ENCODE assay signal across 9 mouse cellular contexts in the genomic region with DNA sequence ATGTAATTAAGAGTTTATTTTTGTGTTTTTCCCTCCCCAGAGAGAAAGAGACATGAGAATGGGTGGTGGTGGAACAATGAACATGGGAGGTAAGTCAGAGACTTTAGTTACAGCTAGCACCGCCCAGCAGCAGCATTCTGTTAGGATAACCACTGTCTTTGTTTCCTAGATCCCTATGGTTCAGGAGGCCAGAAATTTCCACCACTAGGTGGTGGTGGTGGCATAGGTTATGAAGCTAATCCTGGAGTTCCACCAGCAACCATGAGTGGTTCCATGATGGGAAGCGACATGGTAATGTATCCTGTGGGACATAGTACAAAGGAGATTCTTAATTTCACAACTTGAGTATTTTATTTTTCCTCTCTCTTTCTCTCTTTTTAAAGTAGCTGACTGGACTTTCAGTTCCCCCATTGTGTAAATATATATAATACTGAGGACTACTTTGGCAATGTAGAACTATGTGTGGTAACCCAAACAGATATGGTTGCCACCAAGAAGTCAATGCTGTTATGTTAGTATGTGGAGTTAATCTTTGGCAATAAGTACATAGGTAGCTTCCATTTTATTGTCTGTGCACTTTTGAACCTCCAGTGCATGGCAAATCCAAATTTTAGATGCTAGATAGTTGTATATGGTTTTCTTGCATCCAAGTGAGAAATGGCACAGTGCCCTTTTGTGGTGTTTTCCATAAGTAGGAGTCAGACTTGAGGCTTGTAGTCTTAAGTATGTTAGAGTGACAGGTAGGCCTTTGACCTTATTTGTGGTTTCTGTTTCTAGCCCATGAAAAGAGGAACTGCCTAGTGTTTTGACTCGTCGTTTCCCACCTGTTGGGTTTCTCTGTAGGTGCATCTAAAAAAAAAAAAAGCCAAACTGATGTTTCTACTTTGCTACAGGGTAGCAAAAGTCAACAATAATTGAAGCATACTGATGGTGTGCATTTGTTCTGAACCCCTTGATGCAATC. TPM values are rescaled to one million over a fixed set of nuclear protein-coding genes. Genes with fewer than 3 reads are reported as not detected.
DNase-seq lines count a peak whose midpoint lies in the region; ATAC-seq and TF ChIP-seq lines count a peak whose summit lies in the region.
"Had no signal": no experiment of that assay in that cellular context is flagged by ENCODE, and none has a peak within 500 bp of the region (broad histone marks: within the 10 kb centered on the region; RNA-seq: fewer than 3 reads in every experiment).

No protein-coding gene starts in this region.

- no peaks in the 10 kb centered on the region for H3K27me3 ChIP-seq in hindbrain, embryonic 11.5 days (ENCODE audit: control insufficient read depth, insufficient read depth, low read length)
- H3K27me3 ChIP-seq in hindbrain, embryonic 13.5 days, result no peaks in the 10 kb centered on the region
- H3K27me3 ChIP-seq in Patski, result no peaks in the 10 kb centered on the region
- H3K27me3 ChIP-seq in liver, adult 2 months (ENCODE audit: control insufficient read depth, insufficient read depth, low read length), result no peaks in the 10 kb centered on the region
- H3K27me3 ChIP-seq: embryonic facial prominence, embryonic 13.5 days had no signal

- peaks cover 12% of the 10 kb centered on the region; the same call in 1 of the 2 replicates for H3K79me2 ChIP-seq in liver, adult 2 months (ENCODE audit: control insufficient read depth, insufficient read depth, low read length)

- in situ Hi-C loops in Patski (cut with MboI; ENCODE audit: low pct_unique_long_range_greater_than_20kb), result no loop called here

- peak; percentile 74 for DNase-seq in hindbrain, embryonic 11.5 days (ENCODE audit: low spot score)
- peak; percentile 60 for DNase-seq in CD4-positive helper T cell, adult 2 months (ENCODE audit: low read depth, low spot score)
- DNase-seq in Patski (ENCODE audit: low read depth, low spot score), result no peak
- DNase-seq in fibroblast of lung, adult 2 months (ENCODE audit: low read depth), result peak; percentile 25
- peak; percentile 33 for DNase-seq in liver, adult 2 months (ENCODE audit: extremely low read depth, low read depth, low spot score)
- no peak for DNase-seq in urinary bladder, adult 18-20 months (ENCODE audit: low spot score in 2 of 2)
- DNase-seq in frontal cortex, postnatal 25 days (ENCODE audit: low spot score in 2 of 2), result no peak

- CTCF ChIA-PET in Patski (lab: Charles Lee), result interaction anchor here (0.6 to 2.1 kb wide), 3 partner anchors 10 to 20 kb away, joined by 3 to 5 read pairs (median 3); no protein-coding TSS in a partner anchor

- ATAC-seq in hindbrain, embryonic 11.5 days (ENCODE audit: low FRiP score), result 0 out of 2 replicates have a peak, but pooled peaks have one; percentile 35
- no peak for ATAC-seq in hindbrain, embryonic 13.5 days (ENCODE audit: low FRiP score)
- ATAC-seq in Patski, result peak; percentile 44

- no peak overlapping the region for H3K4me3 ChIP-seq in hindbrain, embryonic 11.5 days (ENCODE audit: low read depth, low read length)
- H3K4me3 ChIP-seq in hindbrain, embryonic 13.5 days, result no peak overlapping the region
- H3K4me3 ChIP-seq in liver, adult 2 months (ENCODE audit: insufficient read depth, low read depth, low read length), result no peak overlapping the region
- H3K4me3 ChIP-seq: embryonic facial prominence, embryonic 13.5 days had no signal

- H3K4me2 ChIP-seq in hindbrain, embryonic 11.5 days (replicated peaks; ENCODE audit: low read depth, low read length), result no peak overlapping the region
- H3K4me2 ChIP-seq in hindbrain, embryonic 13.5 days, result no peak overlapping the region

- H3K36me3 ChIP-seq in hindbrain, embryonic 11.5 days (ENCODE audit: control insufficient read depth, insufficient read depth, low read length), result peaks cover 17% of the 10 kb centered on the region
- peaks cover 75% of the 10 kb centered on the region for H3K36me3 ChIP-seq in hindbrain, embryonic 13.5 days
- H3K36me3 ChIP-seq in liver, adult 2 months (ENCODE audit: control insufficient read depth, insufficient read depth, low read length), result peaks cover 73% of the 10 kb centered on the region

- TF ChIP-seq POLR2A in liver, adult 2 months (IDR thresholded peaks at IDR 0.05; ENCODE audit: extremely low read depth, insufficient read depth, low read length), result no peak

- 84% methylated on average over 4 of the region's 4 CpGs for WGBS in hindbrain, embryonic 11.5 days
- 73% methylated on average over 4 of the region's 4 CpGs for WGBS in hindbrain, embryonic 13.5 days
- WGBS in liver, adult 2 months, result 64% methylated on average over 4 of the region's 4 CpGs

- H3K4me1 ChIP-seq in hindbrain, embryonic 11.5 days (replicated peaks; ENCODE audit: control insufficient read depth, insufficient read depth, low read length), result 0 out of 2 replicates have a peak, but pooled peaks cover 6% of the 10 kb centered on the region
- H3K4me1 ChIP-seq in hindbrain, embryonic 13.5 days (replicated peaks), result peaks cover 44% of the 10 kb centered on the region
- H3K4me1 ChIP-seq in liver, adult 2 months (ENCODE audit: control insufficient read depth, insufficient read depth, low read length), result peaks cover 13% of the 10 kb centered on the region

- peak; percentile 62 for TF ChIP-seq CTCF in Patski (IDR thresholded peaks at IDR 0.05)
- peak; percentile 30 for TF ChIP-seq CTCF in liver, adult 2 months (IDR thresholded peaks at IDR 0.05; ENCODE audit: low read depth, low read length)

- no peaks in the 10 kb centered on the region for H3K9me3 ChIP-seq in hindbrain, embryonic 11.5 days (ENCODE audit: control insufficient read depth, low read length)
- H3K9me3 ChIP-seq in hindbrain, embryonic 13.5 days, result no peaks in the 10 kb centered on the region
- H3K9me3 ChIP-seq: embryonic facial prominence, embryonic 13.5 days had no signal

- no peak overlapping the region for H3K27ac ChIP-seq in hindbrain, embryonic 11.5 days (ENCODE audit: low read depth, low read length)
- H3K27ac ChIP-seq in hindbrain, embryonic 13.5 days, result no peak overlapping the region
- no peak overlapping the region for H3K27ac ChIP-seq in liver, adult 2 months (replicated peaks; ENCODE audit: insufficient read depth, low read depth, low read length)
- H3K27ac ChIP-seq: embryonic facial prominence, embryonic 13.5 days had no signal

- H3K9ac ChIP-seq in hindbrain, embryonic 11.5 days (ENCODE audit: low read depth, low read length), result no peak overlapping the region
- no peak overlapping the region for H3K9ac ChIP-seq in hindbrain, embryonic 13.5 days
- no peak overlapping the region for H3K9ac ChIP-seq in liver, adult 2 months (ENCODE audit: low read depth, low read length)
- H3K9ac ChIP-seq: embryonic facial prominence, embryonic 13.5 days had no signal

- POLR2A ChIA-PET in Patski (lab: Charles Lee), result no interaction called here

RNA-seq across cellular contexts. Expression of a gene that starts 6.4 kb away (rescaled TPM):
- polyA plus RNA-seq in hindbrain, embryonic 11.5 days (2014; fragmentation: Nextera tagmentation; extraction: Ambion mirVana), result 170 and 176 TPM in 2 replicates
- 89.3 and 89.9 TPM in 2 replicates for polyA plus RNA-seq in hindbrain, embryonic 13.5 days (2015; fragmentation: Nextera tagmentation; extraction: Ambion mirVana)
- 312 TPM for polyA plus RNA-seq in Patski (2021)
- 49.3 and 50.9 TPM in 2 replicates for total RNA-seq in liver, adult 2 months (2014; rRNA removed)
- polyA plus RNA-seq in liver, adult 2 months (2012; rRNA removed), result 11.1 and 12.6 TPM in 2 replicates

RNA-seq across cellular contexts. Expression of a gene that starts 33.4 kb away (rescaled TPM):
- polyA plus RNA-seq in hindbrain, embryonic 11.5 days (2014; fragmentation: Nextera tagmentation; extraction: Ambion mirVana), result 25.2 and 37.1 TPM in 2 replicates
- 21.2 and 24.4 TPM in 2 replicates for polyA plus RNA-seq in hindbrain, embryonic 13.5 days (2015; fragmentation: Nextera tagmentation; extraction: Ambion mirVana)
- 5.7 TPM for polyA plus RNA-seq in Patski (2021)
- total RNA-seq in liver, adult 2 months (2014; rRNA removed), result 3.4 and 5.0 TPM in 2 replicates
- 0.62 and 0.81 TPM in 2 replicates for polyA plus RNA-seq in liver, adult 2 months (2012; rRNA removed)

RNA-seq across cellular contexts. Expression of a gene that starts 49.7 kb away (rescaled TPM):
- polyA plus RNA-seq in hindbrain, embryonic 11.5 days (2014; fragmentation: Nextera tagmentation; extraction: Ambion mirVana), result 27.5 and 31.3 TPM in 2 replicates
- 29.5 and 33.1 TPM in 2 replicates for polyA plus RNA-seq in hindbrain, embryonic 13.5 days (2015; fragmentation: Nextera tagmentation; extraction: Ambion mirVana)
- polyA plus RNA-seq in Patski (2021), result 20.9 TPM
- 6.8 and 7.2 TPM in 2 replicates for total RNA-seq in liver, adult 2 months (2014; rRNA removed)
- polyA plus RNA-seq in liver, adult 2 months (2012; rRNA removed), result 0.98 and 1.4 TPM in 2 replicates

RNA-seq across cellular contexts. Expression of a gene that starts 59.6 kb away (rescaled TPM):
- 25.2 and 38.8 TPM in 2 replicates for polyA plus RNA-seq in hindbrain, embryonic 11.5 days (2014; fragmentation: Nextera tagmentation; extraction: Ambion mirVana)
- polyA plus RNA-seq in hindbrain, embryonic 13.5 days (2015; fragmentation: Nextera tagmentation; extraction: Ambion mirVana), result 30.0 and 31.4 TPM in 2 replicates
- 22.2 TPM for polyA plus RNA-seq in Patski (2021)
- total RNA-seq in liver, adult 2 months (2014; rRNA removed), result 10.0 and 11.1 TPM in 2 replicates
- 1.6 and 1.7 TPM in 2 replicates for polyA plus RNA-seq in liver, adult 2 months (2012; rRNA removed)

Comparison
In these comparisons a context has a peak if more than half of its experiments do, and no peak if none do; other contexts are left out.
1. DNase-seq: peak in hindbrain, embryonic 11.5 days (single experiment), CD4-positive helper T cell, adult 2 months (single experiment), fibroblast of lung, adult 2 months (single experiment) and liver, adult 2 months (single experiment); none in Patski (single experiment), urinary bladder, adult 18-20 months (0 of 2) and frontal cortex, postnatal 25 days (0 of 2).